Mouse (Mus musculus): ENCODE data around the gene Kcnj10.

- TF ChIP-seq POLR2A (IDR thresholded peaks at IDR 0.05; ENCODE audit: insufficient read depth, low read depth, low read length) (no peak), CTCF (IDR thresholded peaks at IDR 0.05; ENCODE audit: insufficient read depth, low read depth, low read length) (no peak)
Observed at GRCm38 (mm10) chr1:172343914-172344313, 2.9 kb downstream of the Kcnj10 start.
